Mouse (Mus musculus) liver, embryonic 13.5 days (tissue): ENCODE measurements around the gene Apc2. TPM values are rescaled to one million over a fixed set of nuclear protein-coding genes. Genes with fewer than 3 reads are reported as not detected.

Source experiments
- ATAC-seq: fragments of 200-750 bp; cut with Nextera tagmentation; 2 replicates; pipeline ENCODE4 v1.8.0; 2017; ENCODE audit warnings: low read depth, mild to moderate bottlenecking, moderate number of reproducible peaks, moderate library complexity
- DNase-seq: peaks from one replicate; pipeline ENCODE4 v3.0.0; 2022
- H3K27ac ChIP-seq: fragments of 300-500 bp; sonication (generic); 2 replicates; pipeline ENCODE4 v1.5.1; 2015; ENCODE audit warnings: moderate library complexity, mild to moderate bottlenecking, inconsistent platforms
- H3K27me3 ChIP-seq: fragments of 300-500 bp; sonication (generic); 2 replicates; pipeline ENCODE4 v1.6.1; 2015; ENCODE audit warnings: mild to moderate bottlenecking, inconsistent platforms
- H3K36me3 ChIP-seq: fragments of 300-500 bp; sonication (generic); 2 replicates; pipeline ENCODE4 v1.6.1; 2015; ENCODE audit warnings: mild to moderate bottlenecking, inconsistent platforms
- H3K4me1 ChIP-seq: fragments of 300-500 bp; sonication (generic); replicated peaks from 2 replicates; pipeline ENCODE4 v1.6.1; 2015; ENCODE audit warnings: inconsistent platforms
- H3K4me2 ChIP-seq: fragments of 300-500 bp; sonication (generic); 2 replicates; pipeline ENCODE4 v1.6.1; 2015; ENCODE audit warnings: inconsistent platforms, mild to moderate bottlenecking, moderate library complexity
- H3K4me3 ChIP-seq: fragments of 300-500 bp; sonication (generic); replicated peaks from 2 replicates; pipeline ENCODE4 v1.5.1; 2015; ENCODE audit warnings: mild to moderate bottlenecking, inconsistent platforms
- H3K9ac ChIP-seq: fragments of 300-500 bp; sonication (generic); 2 replicates; pipeline ENCODE4 v1.6.1; 2015; ENCODE audit warnings: mild to moderate bottlenecking, inconsistent platforms
- H3K9me3 ChIP-seq: fragments of 300-500 bp; sonication (generic); replicated peaks from 2 replicates; pipeline ENCODE4 v1.6.1; 2016; ENCODE audit warnings: inconsistent platforms
- WGBS: fragments of 180-500 bp; shearing (Covaris S2); methylation state at CpG from one replicate; pipeline ENCODE4 v1.1.7; 2015; ENCODE audit not compliant: insufficient replicate concordance; 5-methylcytosine and 5-hydroxymethylcytosine counted together
- polyA plus RNA-seq: library from polyadenylated mRNA; unstranded; fragments of >200 nt; fragmentation: Nextera tagmentation; extraction: Ambion mirVana; gene quantifications from 2 replicates; pipeline ENCODE4 v1.2.1, GENCODE M21; 2015

The Apc2 gene
- polyA plus RNA-seq, 1 experiment from 2014 or later = 0.24 TPM

DNA sequence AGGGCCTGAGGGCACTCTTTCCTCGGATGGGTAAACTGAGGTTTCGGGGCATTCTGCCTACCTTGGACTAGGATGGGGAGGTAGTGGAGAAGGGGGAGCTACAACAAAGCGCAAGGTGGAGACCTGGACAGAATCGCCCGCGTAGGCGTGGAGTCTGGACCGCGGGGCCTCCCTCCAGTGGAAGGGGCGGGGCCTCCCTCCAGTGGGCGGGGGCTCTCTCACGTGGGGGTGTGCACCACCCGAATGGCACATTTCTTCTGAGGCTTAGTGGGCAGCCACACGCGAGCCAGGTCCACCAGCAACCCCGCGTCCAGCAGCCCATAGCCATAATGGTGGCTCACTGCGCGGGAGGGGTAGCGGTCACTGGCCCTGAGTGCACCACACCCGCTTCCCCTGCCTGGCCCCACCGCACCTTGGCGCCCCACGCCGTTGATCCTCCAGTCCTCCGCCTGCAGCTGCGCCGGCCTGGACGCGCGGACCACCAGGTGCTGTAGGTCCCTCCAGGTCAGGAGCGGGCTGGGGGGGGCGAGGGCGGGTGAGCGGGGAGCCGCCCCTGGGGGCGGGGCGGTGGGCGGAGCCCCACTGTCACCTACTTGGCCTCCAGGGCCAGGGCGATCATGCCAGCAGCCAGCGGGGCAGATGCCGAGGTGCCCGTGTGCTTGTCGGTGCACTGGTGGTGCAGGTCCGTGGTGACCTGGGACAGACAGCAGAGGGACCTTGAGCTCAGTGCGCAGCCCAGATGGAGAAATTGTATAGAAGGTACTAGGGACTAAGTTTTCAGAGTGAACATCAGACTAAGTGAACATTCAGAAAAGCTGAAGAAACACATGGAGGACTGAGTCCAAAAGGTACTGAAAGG is 27.7 kb downstream of the Apc2 start:
- peak overlapping the region; percentile 80 for H3K4me3 ChIP-seq
- H3K9ac ChIP-seq = peak overlapping the region; percentile 82
- ATAC-seq (peak; percentile 67), DNase-seq (peak; percentile 77)
- no peaks in the 10 kb centered on the region for H3K9me3 ChIP-seq
- peak overlapping the region; percentile 91 for H3K27ac ChIP-seq
- no peaks in the 10 kb centered on the region for H3K27me3 ChIP-seq
- peak overlapping the region; percentile 100 for H3K4me2 ChIP-seq
- under 1% methylated on average over 44 of the region's 46 CpGs for WGBS
- peaks cover 73% of the 10 kb centered on the region for H3K4me1 ChIP-seq
- H3K36me3 ChIP-seq = peaks cover 10% of the 10 kb centered on the region

DNA sequence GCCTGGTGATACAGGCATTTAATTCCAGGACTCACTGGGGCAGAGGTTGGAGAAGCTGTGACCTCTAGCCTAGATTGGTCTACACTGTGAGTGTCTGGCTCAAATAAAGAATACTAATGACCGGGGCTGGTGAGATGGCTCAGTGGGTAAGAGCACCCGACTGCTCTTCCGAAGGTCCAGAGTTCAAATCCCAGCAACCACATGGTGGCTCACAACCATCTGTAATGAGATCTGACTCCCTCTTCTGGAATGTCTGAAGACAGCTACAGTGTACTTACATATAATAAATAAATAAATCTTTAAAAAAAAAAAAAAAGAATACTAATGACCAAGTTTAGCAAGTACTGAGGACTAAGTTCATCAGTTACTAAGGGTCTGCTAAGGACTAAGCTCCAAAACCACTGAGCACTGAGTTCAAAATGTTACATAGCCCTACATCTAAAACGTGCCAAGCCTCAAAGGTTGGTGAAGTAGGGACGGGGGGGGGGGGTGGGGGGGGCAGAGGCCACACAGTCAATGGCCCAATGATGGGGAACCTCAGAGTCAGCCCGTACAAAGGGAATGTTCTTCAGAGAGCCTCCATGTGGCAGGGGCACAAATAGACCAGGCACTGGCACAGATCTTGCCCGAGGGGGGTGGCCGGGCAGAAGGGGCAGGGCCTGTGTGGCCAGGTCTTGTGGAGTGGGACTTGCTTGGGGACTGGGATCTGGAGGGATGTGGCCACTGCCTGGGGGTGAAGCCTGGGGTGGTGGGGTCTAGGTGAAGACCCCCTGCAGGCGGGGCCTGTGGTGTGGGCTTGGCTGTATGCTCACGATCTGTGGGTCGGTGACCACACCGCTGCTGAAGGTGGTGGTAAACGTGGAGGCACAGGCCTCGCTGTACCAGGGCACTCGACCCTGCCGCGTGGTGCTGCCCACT is 28.6 kb downstream of the Apc2 start:
- Histone ChIP-seq H3K36me3 (peaks cover 1% of the 10 kb centered on the region), H3K27me3 (no peaks in the 10 kb centered on the region), H3K4me2 (peak overlapping the region; percentile 100), H3K9ac (peak overlapping the region; percentile 82), H3K4me3 (peak overlapping the region; percentile 80), H3K27ac (peak overlapping the region; percentile 91), H3K4me1 (peaks cover 73% of the 10 kb centered on the region), H3K9me3 (no peaks in the 10 kb centered on the region)
- no peak for DNase-seq
- no peak for ATAC-seq
- WGBS = 73% methylated on average over 17 of the region's 17 CpGs

DNA sequence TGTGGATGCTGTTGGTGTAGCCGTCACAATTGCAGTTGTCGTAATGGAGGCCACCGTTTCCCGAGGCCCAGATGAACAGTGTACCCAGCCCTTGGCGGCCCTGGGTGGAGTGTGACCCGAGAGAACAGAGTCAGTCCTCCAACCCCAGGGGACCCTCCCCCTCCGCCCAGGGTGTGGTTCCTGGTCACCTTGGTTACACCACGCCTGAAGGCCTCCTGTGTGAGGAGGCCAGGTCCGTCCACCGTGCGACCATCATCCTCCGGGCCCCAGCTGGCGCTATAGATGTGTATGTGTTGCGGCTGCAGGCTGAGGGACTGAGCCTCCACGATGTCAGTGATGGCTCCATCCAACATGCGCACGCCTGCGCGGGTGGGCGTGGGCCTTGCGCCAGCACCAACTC is 29.3 kb downstream of the Apc2 start:
- Histone ChIP-seq H3K36me3 (no peaks in the 10 kb centered on the region), H3K9ac (0 out of 2 replicates have a peak overlapping the region, but pooled peaks have one; percentile 15), H3K9me3 (no peaks in the 10 kb centered on the region), H3K27me3 (no peaks in the 10 kb centered on the region), H3K4me3 (no peak overlapping the region), H3K4me1 (peaks cover 74% of the 10 kb centered on the region), H3K4me2 (no peak overlapping the region), H3K27ac (no peak overlapping the region; the same call in 1 of the 2 replicates)
- WGBS = 74% methylated on average over 21 of the region's 21 CpGs
- ATAC-seq (no peak), DNase-seq (no peak)

GRCm38 (mm10) chr10:80329273-80330081 is 33.7 kb downstream of the Apc2 start, which contains the start of the genes Pcsk4 and Reep6:
TSS of gene Pcsk4 (minus strand) at chr10:80329498.
TSS of gene Reep6 (plus strand) at chr10:80329953.
- peak within 1 kb of the TSS; percentile 83 for H3K9ac ChIP-seq
- H3K27me3 ChIP-seq = peaks cover 3% of the 10 kb centered on the region; the same call in 1 of the 2 replicates
- peaks cover 13% of the 10 kb centered on the region for H3K36me3 ChIP-seq
- H3K9me3 ChIP-seq = no peaks in the 10 kb centered on the region
- H3K4me3 ChIP-seq = peak within 1 kb of the TSS; percentile 71
- peak; percentile 81 for ATAC-seq
- DNase-seq = peak; percentile 100
- peaks cover 77% of the 10 kb centered on the region for H3K4me1 ChIP-seq
- WGBS = 6% methylated on average over 36 of the region's 36 CpGs
- peak within 1 kb of the TSS; percentile 96 for H3K27ac ChIP-seq
- peak within 1 kb of the TSS; percentile 98 for H3K4me2 ChIP-seq

GRCm38 (mm10) chr10:80330084-80330483 is 34.3 kb downstream of the Apc2 start:
- Histone ChIP-seq H3K4me3 (peak overlapping the region; percentile 71), H3K36me3 (peaks cover 19% of the 10 kb centered on the region), H3K27me3 (peaks cover 3% of the 10 kb centered on the region; the same call in 1 of the 2 replicates), H3K27ac (peak overlapping the region; percentile 96), H3K9ac (peak overlapping the region; percentile 83), H3K9me3 (no peaks in the 10 kb centered on the region), H3K4me1 (peaks cover 75% of the 10 kb centered on the region), H3K4me2 (peak overlapping the region; percentile 98)
- DNase-seq (no peak), ATAC-seq (no peak)
- 1% methylated on average over 41 of the region's 41 CpGs for WGBS

DNA sequence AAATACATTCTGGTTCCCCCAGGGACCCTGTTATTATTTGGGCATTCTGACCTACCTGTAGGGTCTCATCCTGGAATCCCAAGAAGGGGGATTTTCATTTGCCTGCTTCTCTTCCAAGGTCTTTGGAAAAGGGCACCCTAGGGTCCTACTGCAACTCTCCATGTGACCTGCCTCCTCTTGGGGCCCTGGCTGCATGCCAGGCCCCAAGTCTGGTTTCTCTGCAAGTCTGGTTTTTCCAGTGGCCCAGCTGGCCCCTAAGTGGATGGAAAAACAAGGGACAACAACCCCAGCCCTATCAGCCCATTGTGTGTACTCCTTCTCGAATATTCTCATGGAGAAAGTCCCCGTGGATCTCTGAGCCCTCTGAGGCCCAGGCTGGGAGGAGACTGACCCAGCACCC is 35.1 kb downstream of the Apc2 start:
- H3K27ac ChIP-seq = peak overlapping the region; percentile 96
- H3K27me3 ChIP-seq = peaks cover 8% of the 10 kb centered on the region
- DNase-seq = no peak
- no peaks in the 10 kb centered on the region for H3K9me3 ChIP-seq
- ATAC-seq = no peak
- peaks cover 69% of the 10 kb centered on the region for H3K4me1 ChIP-seq
- WGBS = 55% methylated on average over 2 of the region's 2 CpGs
- peak overlapping the region; percentile 98 for H3K4me2 ChIP-seq
- peak overlapping the region; percentile 71 for H3K4me3 ChIP-seq
- H3K36me3 ChIP-seq = peaks cover 27% of the 10 kb centered on the region
- H3K9ac ChIP-seq = peak overlapping the region; percentile 83

DNA sequence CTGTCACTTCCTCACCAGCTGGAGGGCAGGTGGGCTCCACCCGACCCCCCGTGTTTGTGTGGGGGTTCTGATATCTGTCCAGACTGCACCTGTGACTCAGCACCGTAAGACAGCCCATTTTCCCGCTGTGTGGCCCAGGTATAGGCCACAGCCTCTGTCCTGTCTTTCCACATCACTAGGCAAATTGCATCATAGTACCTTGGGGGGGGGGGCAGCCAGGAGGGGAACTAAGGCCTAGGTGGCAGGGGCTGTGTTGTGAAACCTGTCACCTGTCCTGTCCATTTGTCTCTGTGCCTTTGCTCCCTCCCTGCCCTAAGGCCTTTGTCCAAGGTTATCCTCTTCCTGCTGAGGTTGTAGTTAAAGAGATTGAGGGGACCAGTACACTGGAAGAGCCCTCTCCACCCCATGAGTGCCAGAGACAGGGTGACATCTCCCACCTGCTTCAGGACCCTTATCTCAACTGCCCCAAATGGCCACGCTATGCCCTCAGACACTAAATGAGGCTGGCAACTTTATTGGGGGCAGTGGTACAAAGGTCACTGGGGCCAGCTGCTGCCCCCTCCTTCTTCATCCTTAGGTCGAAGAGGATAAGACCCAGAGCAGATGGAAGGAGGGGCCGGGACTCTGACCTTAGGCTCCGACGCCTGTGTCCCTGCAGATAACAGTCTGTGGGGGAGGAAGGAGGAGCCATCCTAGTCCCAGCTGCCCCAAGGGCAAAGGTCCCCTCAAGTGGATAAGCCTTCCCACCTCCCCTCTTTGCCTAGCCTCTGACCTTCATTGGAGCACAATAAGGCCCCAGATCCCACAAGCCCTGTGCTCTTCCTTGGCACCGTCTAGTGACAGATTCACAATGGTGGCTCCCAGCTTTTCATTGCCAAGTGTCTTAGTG is 36.1 kb downstream of the Apc2 start:
- Histone ChIP-seq H3K4me1 (peaks cover 66% of the 10 kb centered on the region), H3K4me3 (peak overlapping the region; percentile 71), H3K36me3 (peaks cover 35% of the 10 kb centered on the region), H3K9me3 (no peaks in the 10 kb centered on the region), H3K27ac (peak overlapping the region; percentile 96), H3K4me2 (peak overlapping the region; percentile 98), H3K9ac (peak overlapping the region; percentile 83), H3K27me3 (peaks cover 8% of the 10 kb centered on the region)
- peak; percentile 83 for DNase-seq
- ATAC-seq = peak; percentile 79
- WGBS = 14% methylated on average over 10 of the region's 10 CpGs

DNA sequence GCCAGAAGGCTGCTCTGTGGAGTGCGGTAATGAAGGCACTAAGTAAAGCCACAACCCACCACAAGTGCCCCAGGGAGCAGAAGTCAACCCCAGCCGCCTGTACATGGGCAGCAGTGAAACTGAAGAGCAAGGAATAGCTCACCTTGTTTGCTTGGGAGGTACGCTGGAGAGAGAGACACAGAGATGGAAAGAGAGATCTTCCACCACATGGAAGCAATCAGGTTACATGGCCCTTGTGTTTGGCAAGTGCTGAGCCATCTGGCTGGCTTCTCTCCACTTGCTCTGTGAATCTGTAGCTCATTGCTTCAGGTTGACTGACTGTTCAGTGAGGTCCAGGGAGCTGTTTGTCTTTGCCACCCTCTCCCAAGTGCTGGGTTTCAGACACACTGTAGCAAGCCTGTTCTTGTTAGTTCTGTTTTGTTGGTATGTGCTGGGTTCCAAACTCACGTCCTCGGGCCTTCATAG is 36.8 kb downstream of the Apc2 start:
- ATAC-seq = no peak

DNA sequence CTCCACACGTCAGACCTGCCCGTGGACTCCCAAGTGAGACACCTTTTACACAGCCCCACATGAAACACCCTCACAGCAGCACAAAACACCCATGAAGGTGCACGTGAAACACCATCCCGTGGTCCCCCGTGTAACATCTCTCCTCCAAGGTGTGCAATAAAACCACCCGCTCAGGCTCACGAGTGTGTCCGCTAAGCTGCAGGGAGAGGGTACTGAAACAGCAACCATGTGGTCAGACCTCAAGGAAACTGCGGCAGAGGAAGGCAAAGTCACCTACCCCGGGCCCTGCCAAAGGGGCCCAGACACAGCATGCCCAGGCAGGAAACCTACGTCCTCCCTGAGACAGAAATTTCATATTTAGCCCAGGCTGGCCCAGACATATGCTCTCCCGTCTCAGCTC is 40.5 kb downstream of the Apc2 start:
- Histone ChIP-seq H3K27me3 (peaks cover 20% of the 10 kb centered on the region), H3K9me3 (no peaks in the 10 kb centered on the region), H3K27ac (no peak overlapping the region), H3K4me2 (no peak overlapping the region), H3K4me3 (no peak overlapping the region), H3K4me1 (peaks cover 51% of the 10 kb centered on the region), H3K9ac (no peak overlapping the region), H3K36me3 (peaks cover 35% of the 10 kb centered on the region)
- no peak for ATAC-seq
- DNase-seq = no peak
- 73% methylated on average over 12 of the region's 12 CpGs for WGBS

More for the DNA sequence above, 36.8 kb downstream of the Apc2 start:
- H3K4me1 ChIP-seq = peaks cover 66% of the 10 kb centered on the region
- peak overlapping the region; percentile 96 for H3K27ac ChIP-seq
- peak overlapping the region; percentile 98 for H3K4me2 ChIP-seq
- no peaks in the 10 kb centered on the region for H3K9me3 ChIP-seq
- H3K36me3 ChIP-seq = peaks cover 35% of the 10 kb centered on the region
- peak overlapping the region; percentile 83 for H3K9ac ChIP-seq
- no peak for DNase-seq
- peaks cover 8% of the 10 kb centered on the region for H3K27me3 ChIP-seq
- 51% methylated on average over 5 of the region's 5 CpGs for WGBS
- H3K4me3 ChIP-seq = peak overlapping the region; percentile 71
